Comparison of ENCODE assay signal across 8 mouse cellular contexts in genomic region chr6:113624989-113625770, GRCm38 (mm10). TPM values are rescaled to one million over a fixed set of nuclear protein-coding genes. Genes with fewer than 3 reads are reported as not detected.
DNase-seq lines count a peak whose midpoint lies in the region; TF ChIP-seq lines count a peak whose summit lies in the region.
"Had no signal": no experiment of that assay in that cellular context is flagged by ENCODE, and none has a peak within 500 bp of the region (broad histone marks: within the 10 kb centered on the region; RNA-seq: fewer than 3 reads in every experiment).

No protein-coding gene starts in this region.

- 69% methylated on average over 5 of the region's 5 CpGs for WGBS in spleen, adult 2 months
- 68% methylated on average over 5 of the region's 5 CpGs for WGBS in embryonic facial prominence, embryonic 10.5 days
- 66% methylated on average over 5 of the region's 5 CpGs for WGBS in midbrain, embryonic 10.5 days

- H3K4me3 ChIP-seq in spleen, adult 2 months (ENCODE audit: extremely low read depth, insufficient read depth, insufficient read length) = 0 out of 2 replicates have a peak overlapping the region, but pooled peaks have one; percentile 10
- H3K4me3 ChIP-seq in embryonic facial prominence, embryonic 10.5 days = peak overlapping the region; percentile 79
- peak overlapping the region; percentile 68 for H3K4me3 ChIP-seq in midbrain, embryonic 10.5 days

- no peak overlapping the region for H3K27ac ChIP-seq in spleen, adult 2 months (ENCODE audit: insufficient read depth, low read length)
- H3K27ac ChIP-seq in embryonic facial prominence, embryonic 10.5 days (replicated peaks) = no peak overlapping the region
- H3K27ac ChIP-seq in midbrain, embryonic 10.5 days (replicated peaks) = peak overlapping the region; percentile 94; the same call in 1 of the 2 replicates

- H3K36me3 ChIP-seq in spleen, adult 2 months (ENCODE audit: control insufficient read depth, insufficient read depth, low read length) = peaks cover 14% of the 10 kb centered on the region
- H3K36me3 ChIP-seq in embryonic facial prominence, embryonic 10.5 days (replicated peaks) = peaks cover 45% of the 10 kb centered on the region
- peaks cover 43% of the 10 kb centered on the region for H3K36me3 ChIP-seq in midbrain, embryonic 10.5 days

- no peaks in the 10 kb centered on the region for H3K27me3 ChIP-seq in spleen, adult 2 months (ENCODE audit: control insufficient read depth, insufficient read depth, low read length)
- H3K27me3 ChIP-seq in embryonic facial prominence, embryonic 10.5 days (replicated peaks; ENCODE audit: low read depth, poor library complexity, severe bottlenecking) = no peaks in the 10 kb centered on the region
- H3K27me3 ChIP-seq in midbrain, embryonic 10.5 days (ENCODE audit: low read depth, poor library complexity, severe bottlenecking) = no peaks in the 10 kb centered on the region

- TF ChIP-seq CTCF in spleen, adult 2 months (IDR thresholded peaks at IDR 0.05; ENCODE audit: extremely low read depth, insufficient read depth, insufficient read length, insufficient replicate concordance) = no peak

- no peak for TF ChIP-seq POLR2A in spleen, adult 2 months (IDR thresholded peaks at IDR 0.05; ENCODE audit: low read depth, low read length)

- no peak for DNase-seq in spleen, adult 2 months (ENCODE audit: low read depth in 1 of 2, low spot score in 2 of 2)
- DNase-seq in spleen, postnatal 14 days (ENCODE audit: low spot score in 2 of 2) = no peak
- no peak for DNase-seq in embryonic facial prominence, embryonic 10.5 days (ENCODE audit: low spot score)
- DNase-seq in induced T-regulatory cell, adult 2 months (ENCODE audit: low read depth) = peak; percentile 26
- DNase-seq in midbrain, embryonic 10.5 days (ENCODE audit: low spot score) = no peak
- no peak for DNase-seq in layer of hippocampus, postnatal 25 days (ENCODE audit: extremely low spot score in 1 of 2, low spot score in 1 of 2)
- DNase-seq in gastrocnemius, postnatal 36 days = no peak

- peaks cover 9% of the 10 kb centered on the region; the same call in 1 of the 2 replicates for H3K4me1 ChIP-seq in spleen, adult 2 months (ENCODE audit: control insufficient read depth, insufficient read depth, insufficient read length)
- H3K4me1 ChIP-seq in embryonic facial prominence, embryonic 10.5 days = peaks cover 19% of the 10 kb centered on the region
- peaks cover 17% of the 10 kb centered on the region for H3K4me1 ChIP-seq in midbrain, embryonic 10.5 days

- intact Hi-C loops in gastrocnemius, postnatal 36 days (cut with DNase I) = no loop called here

- H3K9me3 ChIP-seq in embryonic facial prominence, embryonic 10.5 days = no peaks in the 10 kb centered on the region
- H3K9me3 ChIP-seq in midbrain, embryonic 10.5 days (replicated peaks) = no peaks in the 10 kb centered on the region

RNA-seq across cellular contexts. Expression of gene Vhl, which starts 1.4 kb away (rescaled TPM):
- 18.7 and 19.3 TPM in 2 replicates for polyA plus RNA-seq in spleen, adult 2 months (2012; rRNA removed)
- polyA plus RNA-seq in embryonic facial prominence, embryonic 10.5 days (2016; fragmentation: Nextera tagmentation; extraction: Ambion mirVana) = 41.9 and 44.8 TPM in 2 replicates
- 44.4 and 45.5 TPM in 2 replicates for polyA plus RNA-seq in midbrain, embryonic 10.5 days (2016; fragmentation: Nextera tagmentation; extraction: Ambion mirVana)
- total RNA-seq in layer of hippocampus, postnatal 25 days (2021) = 10 to 100 TPM; 47.3 to 52.3 TPM
- total RNA-seq in gastrocnemius, postnatal 36 days (2021) = 1 to 10 TPM; 3.5 to 4.5 TPM

RNA-seq across cellular contexts. Expression of gene Irak2, which starts 13.1 kb away (rescaled TPM):
- 42.4 and 56.2 TPM in 2 replicates for polyA plus RNA-seq in spleen, adult 2 months (2012; rRNA removed)
- 3.8 and 4.5 TPM in 2 replicates for polyA plus RNA-seq in embryonic facial prominence, embryonic 10.5 days (2016; fragmentation: Nextera tagmentation; extraction: Ambion mirVana)
- polyA plus RNA-seq in midbrain, embryonic 10.5 days (2016; fragmentation: Nextera tagmentation; extraction: Ambion mirVana) = 2.6 and 3.0 TPM in 2 replicates
- total RNA-seq in layer of hippocampus, postnatal 25 days (2021) = 10 to 100 TPM; 16.9 to 21.9 TPM
- 1 to 10 TPM; 3.1 to 3.9 TPM for total RNA-seq in gastrocnemius, postnatal 36 days (2021)

RNA-seq across cellular contexts. Expression of gene Brk1, which starts 20.6 kb away (rescaled TPM):
- polyA plus RNA-seq in spleen, adult 2 months (2012; rRNA removed) = 97.5 and 107 TPM in 2 replicates
- polyA plus RNA-seq in embryonic facial prominence, embryonic 10.5 days (2016; fragmentation: Nextera tagmentation; extraction: Ambion mirVana) = 200 and 208 TPM in 2 replicates
- 210 and 217 TPM in 2 replicates for polyA plus RNA-seq in midbrain, embryonic 10.5 days (2016; fragmentation: Nextera tagmentation; extraction: Ambion mirVana)
- total RNA-seq in layer of hippocampus, postnatal 25 days (2021) = 100 to 1,000 TPM; 228 to 246 TPM
- total RNA-seq in gastrocnemius, postnatal 36 days (2021) = 10 to 100 TPM; 36.3 to 37.5 TPM

RNA-seq across cellular contexts. Expression of gene Fancd2os, which starts 24.7 kb away (rescaled TPM):
- polyA plus RNA-seq in spleen, adult 2 months (2012; rRNA removed) = not detected in 2 replicates
- 0.22 TPM in 1 of 2 replicates, not detected in the other for polyA plus RNA-seq in embryonic facial prominence, embryonic 10.5 days (2016; fragmentation: Nextera tagmentation; extraction: Ambion mirVana)
- 0.17 and 0.52 TPM in 2 replicates for polyA plus RNA-seq in midbrain, embryonic 10.5 days (2016; fragmentation: Nextera tagmentation; extraction: Ambion mirVana)
- under 1 TPM; 0.20 to 0.80 TPM for total RNA-seq in layer of hippocampus, postnatal 25 days (2021)
- not detected for total RNA-seq in gastrocnemius, postnatal 36 days (2021)
- total RNA-seq: heart, postnatal 10 days had no signal

Comparison
In these comparisons a context has a peak if more than half of its experiments do, and no peak if none do; other contexts are left out.
1. H3K4me3 ChIP-seq: peak in every context shown above with its lines; median percentile 79 in embryonic facial prominence, embryonic 10.5 days; 68 in midbrain, embryonic 10.5 days; 10 in spleen, adult 2 months.